Mouse (Mus musculus): ENCODE data around the gene Tmem273.

The Tmem273 gene

DNA sequence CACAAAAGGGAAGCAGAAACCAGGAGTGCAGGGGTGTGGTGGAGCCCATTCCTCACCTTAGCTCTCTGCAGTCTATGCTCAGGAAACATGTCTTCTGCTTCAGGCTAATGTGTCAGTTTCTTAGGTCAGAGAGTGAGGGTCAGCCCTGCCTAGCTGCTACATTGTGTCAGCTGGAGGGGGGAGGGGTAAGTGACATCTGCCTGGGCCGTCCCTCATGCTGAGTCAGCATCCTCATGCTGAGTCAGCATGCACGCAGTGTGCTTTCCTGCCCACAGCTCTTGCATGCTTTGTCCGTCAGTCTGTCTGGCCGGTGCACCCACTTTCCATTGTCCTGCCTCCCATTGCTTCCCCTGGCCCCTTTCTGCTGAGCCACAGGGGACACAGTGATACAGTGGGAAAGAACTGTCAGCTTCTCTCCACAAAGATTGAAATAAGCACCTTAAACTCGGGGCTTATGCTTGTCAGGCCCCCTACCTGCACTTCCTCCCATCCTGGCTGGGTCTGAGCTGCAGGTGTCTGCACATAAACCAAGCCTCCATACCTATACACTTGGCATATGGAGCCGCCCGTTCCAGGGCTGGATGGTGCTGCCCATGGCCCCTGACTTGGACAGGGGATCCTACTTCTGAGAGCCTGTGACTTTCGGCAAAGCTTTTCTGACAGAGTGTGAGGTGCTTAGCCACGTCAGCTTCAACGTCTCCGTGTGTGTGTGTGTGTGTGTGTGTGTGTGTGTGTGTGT is 74.2 kb downstream of the Tmem273 start:
- DNase-seq (ENCODE audit: low spot score), result no peak

- no peak for DNase-seq (ENCODE audit: low spot score)
Measured at GRCm38 (mm10) chr14:32861149-32861581, 75.4 kb downstream of the Tmem273 start.

DNA sequence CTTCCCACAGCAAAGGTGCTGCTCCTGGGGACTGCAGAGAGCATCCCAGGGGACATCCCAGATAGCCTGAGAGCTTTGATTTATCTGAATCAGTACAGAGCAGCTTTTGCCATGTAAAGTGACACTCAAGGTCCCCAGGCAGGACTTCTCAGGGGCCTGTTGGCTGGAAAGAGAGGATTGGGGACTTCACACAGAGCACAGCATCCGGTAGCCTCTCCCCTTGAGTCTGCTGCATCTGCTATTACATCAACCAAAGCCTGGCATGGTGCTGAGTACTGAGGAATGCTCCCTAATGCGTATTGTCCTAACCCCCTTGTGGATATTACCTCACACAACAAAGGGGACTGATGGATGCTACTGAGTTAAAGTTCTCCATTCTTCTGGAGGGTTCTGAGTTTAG is 75.9 kb downstream of the Tmem273 start:
- no peak for DNase-seq (ENCODE audit: low spot score)

DNA sequence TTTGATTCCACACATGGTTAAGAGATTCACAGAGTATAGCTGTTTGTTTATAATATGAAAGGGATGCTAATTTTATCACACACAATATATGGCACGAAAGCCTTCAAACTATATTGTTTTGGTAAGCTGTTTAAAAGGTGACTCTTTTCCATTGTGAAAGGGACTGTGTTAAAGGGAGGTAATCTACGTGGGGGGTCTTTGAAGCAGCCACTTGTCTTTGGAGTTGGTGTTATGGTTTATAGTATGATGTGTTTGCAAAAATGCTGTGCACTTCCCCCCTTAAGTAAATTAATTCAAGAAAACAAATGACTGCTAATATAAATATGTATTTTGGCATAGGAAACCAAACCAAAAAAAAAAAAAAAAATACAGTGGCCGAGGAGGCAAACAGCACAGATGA is 79.6 kb downstream of the Tmem273 start:
- DNase-seq (ENCODE audit: low spot score), result no peak

Data from ovary, postnatal 36 days (tissue).